ENCODE assay signal across 23 mouse cellular contexts in genomic region chr7:92420474-92420873, GRCm38 (mm10).
DNase-seq lines count a peak whose midpoint lies in the region; ATAC-seq lines count a peak whose summit lies in the region.
"Had no signal": no experiment of that assay in that cellular context is flagged by ENCODE, and none has a peak within 500 bp of the region (broad histone marks: within the 10 kb centered on the region; RNA-seq: fewer than 3 reads in every experiment).

No protein-coding gene starts in this region.

- no peak overlapping the region for H3K4me3 ChIP-seq in liver, embryonic 11.5 days (ENCODE audit: low read depth, low read length)
- H3K4me3 ChIP-seq: forebrain, embryonic 10.5 days; heart, embryonic 15.5 days; layer of hippocampus, adult 2 months; limb, embryonic 15.5 days; megakaryocyte, embryonic 14.5 days; neural tube, embryonic 12.5 days had no signal

- WGBS in liver, embryonic 11.5 days = 71% methylated on average over 10 of the region's 10 CpGs

- no peaks in the 10 kb centered on the region for H3K9me3 ChIP-seq in liver, embryonic 11.5 days (ENCODE audit: control insufficient read depth, low read length)
- H3K9me3 ChIP-seq: forebrain, embryonic 10.5 days; heart, embryonic 15.5 days; limb, embryonic 15.5 days; megakaryocyte, embryonic 14.5 days; neural tube, embryonic 12.5 days had no signal

- no peaks in the 10 kb centered on the region for H3K4me1 ChIP-seq in liver, embryonic 11.5 days (replicated peaks; ENCODE audit: control insufficient read depth, insufficient read depth, low read length)
- H3K4me1 ChIP-seq: forebrain, embryonic 10.5 days; heart, embryonic 15.5 days; neural tube, embryonic 12.5 days had no signal

- peak; percentile 9 for DNase-seq in thymus, postnatal 0 days (ENCODE audit: low spot score)
- DNase-seq in thymus, postnatal 14 days = no peak
- peak; percentile 8 for DNase-seq in T-cell, adult 2 months (ENCODE audit: low spot score)
- DNase-seq in thymus, postnatal 36 days = peak; percentile 16 to 22
- no peak for DNase-seq in right cerebral cortex, adult 18-20 months
- DNase-seq in spleen, postnatal 4 days (ENCODE audit: low spot score in 2 of 2) = no peak
- DNase-seq in liver, embryonic 11.5 days (ENCODE audit: low spot score) = no peak
- DNase-seq: adrenal gland, adult 8-10 months; cerebellum, adult 9-10 months; gastrocnemius, postnatal 10 days; heart, postnatal 4 days; kidney, adult 18-20 months; layer of hippocampus, postnatal 36 days; lung, postnatal 10 days had no signal

- no peak overlapping the region for H3K9ac ChIP-seq in liver, embryonic 11.5 days (ENCODE audit: low read depth, low read length)
- H3K9ac ChIP-seq: heart, embryonic 15.5 days; limb, embryonic 15.5 days; neural tube, embryonic 12.5 days had no signal

- no peak overlapping the region for H3K4me2 ChIP-seq in liver, embryonic 11.5 days
- H3K4me2 ChIP-seq: heart, embryonic 15.5 days; limb, embryonic 15.5 days; neural tube, embryonic 12.5 days had no signal

- H3K27ac ChIP-seq in liver, embryonic 11.5 days (ENCODE audit: low read depth, low read length) = no peak overlapping the region
- H3K27ac ChIP-seq: forebrain, embryonic 10.5 days; heart, embryonic 15.5 days; hindbrain, postnatal 0 days; kidney, postnatal 0 days; layer of hippocampus, adult 2 months; limb, embryonic 15.5 days; neural tube, embryonic 12.5 days had no signal

- peak; percentile 41 for ATAC-seq in inflammation-experienced regulatory T-cells, adult 6 months
- no peak for ATAC-seq in liver, embryonic 11.5 days (replicated peaks; ENCODE audit: low FRiP score)
- ATAC-seq: hindbrain, postnatal 0 days had no signal

- H3K36me3 ChIP-seq in liver, embryonic 11.5 days (ENCODE audit: control insufficient read depth, insufficient read depth, low read length) = no peaks in the 10 kb centered on the region
- H3K36me3 ChIP-seq: forebrain, embryonic 10.5 days; heart, embryonic 15.5 days; limb, embryonic 15.5 days; neural tube, embryonic 12.5 days had no signal

- no peaks in the 10 kb centered on the region for H3K27me3 ChIP-seq in liver, embryonic 11.5 days (replicated peaks; ENCODE audit: control insufficient read depth, insufficient read depth, low read length)
- H3K27me3 ChIP-seq: heart, embryonic 15.5 days; limb, embryonic 15.5 days; megakaryocyte, embryonic 14.5 days; neural tube, embryonic 12.5 days had no signal

Comparison
In these comparisons a context has a peak if more than half of its experiments do, and no peak if none do; other contexts are left out.
1. DNase-seq: peak in thymus, postnatal 0 days (single experiment), T-cell, adult 2 months (single experiment) and thymus, postnatal 36 days (2 of 2); none in thymus, postnatal 14 days (single experiment), right cerebral cortex, adult 18-20 months (single experiment), spleen, postnatal 4 days (0 of 2) and liver, embryonic 11.5 days (single experiment).